Mouse (Mus musculus) gastrocnemius, postnatal 4 days (tissue): ENCODE measurements around the gene Pigm. TPM values are rescaled to one million over a fixed set of nuclear protein-coding genes. Genes with fewer than 3 reads are reported as not detected.
A peak's percentile ranks its signal among the peaks of the same experiment; 100 is the strongest.

Experiments used
- DNase-seq, 2 experiments: peaks; one replicate each; pipeline ENCODE4 v3.0.0; 2021 to 2022; ENCODE audit warnings: low spot score in 2 of 2, mixed read lengths in 2 of 2
- total RNA-seq, 2 experiments: library from RNA; stranded (reverse); gene quantifications; 2 replicates each; pipeline ENCODE4 v1.2.3; 2021

Pigm gene
- total RNA-seq, 2 experiments from 2014 or later = 7.7 to 9.7 TPM

GRCm38 (mm10) chr1:172349916-172350812, 26.2 kb upstream of the Pigm start:
- no peak for DNase-seq

GRCm38 (mm10) chr1:172352001-172352400, 24.3 kb upstream of the Pigm start:
- DNase-seq = no peak

- DNase-seq = no peak
Observed at GRCm38 (mm10) chr1:172352453-172352852, 23.9 kb upstream of the Pigm start.

DNA sequence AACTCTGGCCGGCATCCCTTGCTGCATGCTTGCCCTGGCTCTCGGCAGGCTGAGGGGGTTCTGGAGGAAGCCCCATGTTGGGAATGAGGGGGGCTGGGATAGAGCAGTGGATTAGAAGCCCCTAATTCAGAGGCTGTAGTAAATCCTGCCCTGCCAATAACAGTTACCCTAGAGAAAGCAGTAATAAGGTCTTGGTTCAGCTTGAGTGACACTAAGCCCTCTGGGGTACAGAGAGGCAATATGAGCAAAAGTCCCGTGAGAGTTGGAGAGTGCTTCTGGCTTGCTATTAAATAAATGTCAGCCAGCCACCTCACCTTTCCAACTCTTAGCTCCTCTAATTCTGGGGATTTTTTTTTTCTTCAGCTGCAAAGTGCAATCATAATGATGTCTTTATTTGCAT, 21.0 kb upstream of the Pigm start:
- DNase-seq = no peak

- peak in 1 of 2 experiments; percentile 50 for DNase-seq
Observed at GRCm38 (mm10) chr1:172357550-172357949, 18.8 kb upstream of the Pigm start.

- no peak for DNase-seq
Observed at GRCm38 (mm10) chr1:172358341-172358740, 18.0 kb upstream of the Pigm start.

GRCm38 (mm10) chr1:172364684-172365083, 11.7 kb upstream of the Pigm start:
- DNase-seq = peak in 1 of 2 experiments; percentile 33

DNA sequence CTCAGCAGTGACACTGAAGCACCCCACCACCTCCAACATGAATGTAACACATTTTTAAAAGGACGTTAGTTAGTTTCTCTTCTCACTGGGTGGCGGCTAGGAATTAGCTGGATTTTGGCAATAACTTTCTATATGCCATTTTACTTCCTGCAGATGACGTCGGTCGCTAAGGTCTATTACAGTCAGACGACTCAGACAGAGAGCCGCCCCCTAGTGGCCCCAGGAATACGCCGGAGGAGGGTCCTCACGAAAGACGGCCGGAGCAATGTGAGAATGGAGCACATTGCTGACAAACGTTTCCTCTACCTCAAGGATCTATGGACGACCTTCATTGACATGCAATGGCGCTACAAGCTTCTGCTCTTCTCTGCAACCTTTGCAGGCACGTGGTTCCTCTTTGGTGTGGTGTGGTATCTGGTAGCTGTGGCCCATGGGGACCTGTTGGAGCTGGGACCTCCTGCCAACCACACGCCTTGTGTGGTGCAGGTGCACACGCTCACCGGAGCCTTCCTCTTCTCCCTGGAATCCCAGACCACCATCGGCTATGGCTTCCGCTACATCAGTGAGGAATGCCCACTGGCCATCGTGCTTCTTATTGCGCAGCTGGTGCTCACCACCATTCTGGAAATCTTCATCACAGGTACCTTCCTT, 7.5 kb upstream of the Pigm start:
- DNase-seq = peak in 1 of 2 experiments; percentile 49

DNA sequence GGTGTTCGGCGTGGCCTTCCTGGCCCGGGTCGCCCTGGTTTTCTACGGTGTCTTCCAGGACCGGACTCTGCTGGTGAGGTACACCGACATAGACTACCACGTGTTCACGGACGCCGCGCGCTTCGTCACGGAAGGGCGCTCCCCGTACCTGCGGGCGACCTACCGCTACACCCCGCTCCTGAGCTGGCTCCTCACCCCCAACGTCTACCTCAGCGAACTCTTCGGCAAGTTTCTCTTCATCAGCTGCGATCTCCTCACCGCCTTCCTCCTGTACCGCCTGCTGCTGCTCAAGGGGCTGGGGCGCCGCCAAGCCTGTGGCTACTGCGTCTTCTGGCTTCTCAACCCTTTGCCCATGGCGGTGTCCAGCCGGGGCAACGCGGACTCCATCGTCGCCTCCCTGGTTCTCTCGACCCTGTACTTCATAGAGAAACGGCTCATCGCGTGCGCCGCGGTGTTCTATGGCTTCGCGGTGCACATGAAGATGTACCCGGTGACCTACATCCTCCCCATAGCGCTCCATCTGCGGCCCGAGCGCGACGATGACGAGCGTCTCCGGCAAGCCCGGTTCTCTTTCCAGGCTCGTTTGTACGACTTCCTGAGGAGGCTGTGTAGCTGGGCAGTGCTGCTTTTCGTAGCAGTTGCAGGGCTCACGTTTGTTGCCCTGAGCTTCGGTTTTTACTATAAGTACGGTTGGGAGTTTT, 562 bp downstream of the Pigm start:
- DNase-seq = peak in 1 of 2 experiments; percentile 24

DNA sequence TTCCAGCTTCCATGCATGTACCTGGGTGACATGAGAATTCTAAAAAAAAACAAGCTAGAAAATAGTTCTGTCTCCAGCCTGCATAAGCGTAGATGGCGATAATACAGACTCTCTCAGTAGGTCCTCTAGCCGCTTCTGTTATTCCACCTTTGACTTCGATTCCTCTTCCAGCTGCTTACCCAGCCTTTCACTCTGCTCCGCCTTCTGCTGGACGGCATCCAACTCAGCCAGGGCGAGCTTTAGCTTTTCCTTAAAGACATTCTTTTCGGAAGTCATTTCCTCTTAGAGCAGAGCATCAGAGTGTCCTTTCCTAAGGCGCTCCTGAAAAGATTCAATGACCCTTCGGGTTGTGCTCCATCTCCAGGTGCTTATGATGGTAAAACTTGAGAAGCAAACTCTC, 3.7 kb downstream of the Pigm start:
- no peak for DNase-seq

DNA sequence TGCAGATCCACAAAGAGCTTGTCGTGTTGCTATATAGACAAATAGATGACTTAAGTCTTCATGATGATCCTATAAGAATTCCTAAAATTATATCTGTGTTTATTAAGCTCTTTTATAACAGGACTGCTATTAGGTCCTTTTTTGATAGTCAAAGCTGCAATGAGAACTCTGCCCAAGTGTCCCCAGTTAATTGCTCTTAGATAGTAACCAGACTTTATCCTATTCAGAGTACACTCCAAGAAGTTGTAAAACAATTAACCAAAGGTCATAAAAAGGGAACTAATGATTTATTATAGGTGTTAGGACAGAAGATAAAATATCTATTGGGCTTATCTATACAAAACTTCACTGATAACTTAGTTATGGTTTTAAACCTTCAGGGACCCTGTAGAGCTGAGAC, 5.7 kb downstream of the Pigm start:
- DNase-seq = no peak

GRCm38 (mm10) chr1:172387246-172387645, 10.9 kb downstream of the Pigm start:
- DNase-seq = no peak

DNA sequence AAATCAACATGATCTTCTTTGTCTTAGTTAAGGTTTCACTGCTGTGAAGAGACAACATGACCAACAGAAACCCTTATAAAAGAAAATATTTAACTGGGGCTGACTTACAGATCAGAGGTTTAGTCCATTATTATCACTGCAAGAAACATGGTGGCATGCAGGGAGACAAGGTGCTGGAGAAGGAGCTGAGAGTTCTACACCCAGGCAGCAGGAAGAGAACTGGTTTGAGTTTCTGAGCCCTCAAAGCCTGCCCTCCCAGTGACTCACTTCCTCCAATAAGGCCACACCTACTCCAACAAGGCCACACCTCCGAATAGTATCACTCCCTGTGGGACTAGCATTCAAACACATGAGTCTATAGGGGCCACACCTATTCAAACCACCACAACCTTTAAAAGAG, 14.4 kb downstream of the Pigm start:
- DNase-seq = no peak

- DNase-seq = no peak
Observed at GRCm38 (mm10) chr1:172391807-172392581, 15.6 kb downstream of the Pigm start.

GRCm38 (mm10) chr1:172392643-172393170, 16.4 kb downstream of the Pigm start:
- DNase-seq = no peak

DNA sequence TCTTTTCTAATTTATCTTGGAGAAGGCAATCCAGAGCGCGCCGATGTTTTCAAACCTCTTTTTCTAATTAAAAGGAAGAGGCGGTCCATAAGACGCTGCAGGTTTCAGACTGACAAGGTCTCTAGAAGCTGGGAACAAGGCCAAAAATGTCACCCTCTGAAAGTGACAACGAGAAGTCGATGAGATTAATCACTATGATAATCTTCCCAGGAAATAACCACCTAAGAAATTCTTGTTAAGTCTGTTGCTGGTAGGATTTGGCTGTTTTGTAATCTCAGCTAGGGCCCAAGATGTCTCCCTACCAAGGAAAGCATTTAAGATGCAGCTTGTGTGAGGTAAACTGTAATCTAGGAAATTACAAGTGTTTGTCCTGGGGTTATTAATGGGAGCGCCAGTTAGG, 17.4 kb downstream of the Pigm start:
- DNase-seq = no peak

DNA sequence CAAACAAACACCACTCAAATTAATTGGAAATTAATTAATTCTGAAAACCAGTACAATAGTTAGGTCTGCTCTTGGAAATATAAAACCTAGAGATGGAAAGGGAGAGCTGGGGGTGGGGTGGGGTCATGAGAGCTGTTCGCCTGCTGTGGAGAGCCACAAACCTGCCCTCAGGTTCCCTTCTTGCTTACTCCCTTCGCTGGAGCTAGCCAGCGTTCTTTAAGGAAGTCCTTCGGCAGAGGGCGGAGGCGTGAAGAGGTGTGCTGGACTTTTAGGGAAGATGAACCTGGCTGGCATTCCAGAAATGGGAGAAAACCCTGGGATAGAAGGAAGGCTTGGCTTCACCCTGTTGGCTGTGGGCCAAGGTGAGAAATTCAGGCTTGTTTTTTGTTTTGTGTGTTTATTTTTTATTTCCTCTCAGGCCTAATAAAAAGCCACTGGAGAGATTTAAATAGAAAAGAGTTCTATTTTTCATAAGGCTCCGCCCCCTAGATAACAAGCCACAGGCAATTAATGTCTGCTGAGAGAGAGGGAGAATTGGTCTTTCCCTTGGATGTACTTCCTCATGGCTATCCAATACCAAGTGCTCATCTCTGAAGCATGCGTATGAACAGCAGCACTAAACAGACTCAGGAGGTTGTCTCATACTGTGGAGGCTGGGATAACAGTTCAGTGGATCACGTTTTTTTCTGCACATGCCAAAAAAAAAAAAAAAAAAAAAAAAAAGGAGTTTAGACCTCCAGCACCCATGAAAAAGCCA, 20.8 kb downstream of the Pigm start:
- no peak for DNase-seq

DNA sequence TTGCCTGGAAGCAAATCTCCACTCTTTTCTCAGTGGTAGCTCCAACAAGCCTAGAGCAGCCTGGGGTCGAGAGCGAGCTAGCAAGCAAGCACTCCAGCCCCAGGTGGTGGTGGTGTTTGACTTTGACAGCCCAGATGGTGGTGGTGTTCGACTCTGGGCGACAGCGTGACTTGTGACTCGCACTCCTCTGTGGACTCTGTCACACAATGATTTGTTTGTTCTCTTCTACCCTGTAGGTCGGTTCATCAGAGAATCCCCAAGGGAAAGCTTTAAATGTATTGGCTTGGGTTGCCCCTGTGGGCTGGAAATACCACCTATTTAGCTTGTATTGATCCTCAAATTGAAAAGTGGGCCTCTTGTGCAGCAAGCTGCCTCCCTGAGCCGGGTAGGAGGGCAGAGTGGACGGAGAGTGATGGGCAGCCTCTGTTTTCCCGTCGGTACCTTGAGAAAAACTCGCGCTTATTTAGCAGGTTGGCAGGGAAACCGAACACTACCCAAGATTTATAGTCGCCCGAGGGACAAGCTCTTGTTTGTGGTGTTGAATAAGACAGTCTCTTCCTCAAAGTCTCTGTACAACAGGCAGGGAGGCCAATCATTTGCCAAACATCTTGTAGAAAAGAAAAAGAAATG, 29.8 kb downstream of the Pigm start:
- no peak for DNase-seq

DNA sequence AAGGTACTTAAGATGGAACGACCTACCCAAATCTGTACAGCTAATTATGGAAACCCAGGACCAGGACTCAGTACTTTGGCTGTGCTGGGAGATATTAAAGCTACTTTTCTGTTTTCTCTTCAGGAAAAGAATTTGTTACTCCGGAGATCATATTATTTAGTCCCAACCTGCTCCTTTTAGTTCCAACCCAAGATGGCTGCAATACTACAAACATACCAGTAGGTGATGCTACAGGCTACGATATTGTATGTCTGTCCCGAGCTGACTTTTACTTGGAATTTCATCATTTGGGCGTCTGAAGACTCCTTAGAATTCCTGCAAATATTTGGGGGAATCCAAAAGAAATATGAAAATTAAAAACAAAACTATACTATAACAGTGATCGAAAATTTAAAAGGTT, 32.6 kb downstream of the Pigm start:
- no peak for DNase-seq

DNA sequence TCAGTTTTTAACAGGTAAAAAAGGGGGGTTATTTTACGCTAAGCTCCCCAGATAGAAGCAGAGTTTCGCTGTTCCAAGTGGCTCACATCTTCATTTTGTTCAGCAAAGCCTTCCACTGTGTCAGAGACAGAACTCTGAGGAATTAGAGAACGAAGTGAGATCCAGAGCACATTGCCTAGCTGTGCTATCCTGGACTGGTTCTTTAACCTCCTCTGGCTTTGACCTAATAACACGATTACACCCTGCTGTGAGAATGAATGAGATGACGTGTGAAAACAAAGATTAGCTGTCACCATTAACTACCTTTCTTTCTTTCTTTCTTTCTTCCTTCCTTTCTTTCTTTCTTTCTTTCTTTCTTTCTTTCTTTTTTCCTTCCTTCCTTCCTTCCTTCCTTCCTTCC, 33.1 kb downstream of the Pigm start:
- DNase-seq = no peak
